In the genomic region with DNA sequence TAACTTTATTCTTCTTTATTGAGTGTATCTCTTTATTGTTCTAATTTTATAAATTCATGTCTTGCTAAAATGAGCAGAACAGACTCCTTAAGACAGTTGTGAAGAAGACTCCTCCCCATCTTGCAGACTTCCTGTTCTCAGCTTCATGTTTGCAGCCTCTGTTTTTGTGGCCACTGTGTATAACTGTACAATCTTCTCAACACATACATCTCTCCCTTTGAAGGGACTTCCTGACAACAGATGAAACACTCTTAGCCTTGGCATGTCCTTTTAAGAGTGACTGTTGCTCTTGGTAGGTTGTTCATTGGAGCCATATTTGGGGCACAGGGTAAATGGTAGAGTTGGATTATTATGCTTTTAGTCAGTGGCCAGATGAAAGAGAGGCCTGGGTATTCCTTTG, we compare ENCODE assay signal across 17 mouse cellular contexts. TPM values are rescaled to one million over a fixed set of nuclear protein-coding genes. Genes with fewer than 3 reads are reported as not detected.
DNase-seq lines count a peak whose midpoint lies in the region; ATAC-seq and TF ChIP-seq lines count a peak whose summit lies in the region.
"Had no signal": no experiment of that assay in that cellular context is flagged by ENCODE, and none has a peak within 500 bp of the region (broad histone marks: within the 10 kb centered on the region; RNA-seq: fewer than 3 reads in every experiment).

No protein-coding gene starts in this region.

- H3K9ac ChIP-seq in heart, embryonic 16.5 days (ENCODE audit: low read length): no peak overlapping the region
- H3K9ac ChIP-seq: heart, embryonic 15.5 days; midbrain, embryonic 12.5 days; neural tube, embryonic 12.5 days had no signal

- 0 out of 2 replicates have a peak overlapping the region, but pooled peaks have one; percentile 3 for H3K27ac ChIP-seq in heart, embryonic 16.5 days (ENCODE audit: low read length)
- H3K27ac ChIP-seq in thymus, adult 2 months (ENCODE audit: control insufficient read depth, insufficient read depth, low read length): peak overlapping the region; percentile 91; the same call in 1 of the 2 replicates
- H3K27ac ChIP-seq: hindbrain, postnatal 0 days; midbrain, embryonic 12.5 days; neural tube, embryonic 12.5 days had no signal

- H3K36me3 ChIP-seq in heart, embryonic 16.5 days (ENCODE audit: control insufficient read depth, insufficient read depth): no peaks in the 10 kb centered on the region
- H3K36me3 ChIP-seq in thymus, adult 2 months (ENCODE audit: control insufficient read depth, insufficient read depth, low read length): peaks cover 8% of the 10 kb centered on the region; the same call in 1 of the 2 replicates
- H3K36me3 ChIP-seq: heart, embryonic 15.5 days; midbrain, embryonic 12.5 days had no signal

- no peak overlapping the region for H3K4me3 ChIP-seq in heart, embryonic 16.5 days (ENCODE audit: low read length)
- H3K4me3 ChIP-seq in thymus, adult 2 months (ENCODE audit: control insufficient read depth, insufficient read depth, low read length): no peak overlapping the region
- H3K4me3 ChIP-seq: heart, embryonic 15.5 days; midbrain, embryonic 12.5 days; neural tube, embryonic 12.5 days had no signal

- no peak for DNase-seq in heart, postnatal 36 days
- no peak for DNase-seq in thymus, adult 2 months
- DNase-seq in thymus, postnatal 25 days: no peak
- no peak for DNase-seq in right cerebral cortex, postnatal 10 days (ENCODE audit: low spot score in 2 of 2)
- DNase-seq in urinary bladder, postnatal 10 days (ENCODE audit: low spot score): no peak
- no peak for DNase-seq in testis, postnatal 10 days (ENCODE audit: low spot score)
- DNase-seq: cerebellum, adult 11-12 months; kidney, postnatal 10 days; left cerebral cortex, postnatal 4 days; lung, adult 18-20 months had no signal

- no peaks in the 10 kb centered on the region for H3K9me3 ChIP-seq in heart, embryonic 16.5 days (replicated peaks; ENCODE audit: control insufficient read depth, low read length)
- H3K9me3 ChIP-seq: G1E; heart, embryonic 15.5 days; midbrain, embryonic 12.5 days; neural tube, embryonic 12.5 days had no signal

- intact Hi-C loops in heart, postnatal 36 days (cut with DNase I): no loop called here

- TF ChIP-seq CTCF in thymus, adult 2 months (IDR thresholded peaks at IDR 0.05; ENCODE audit: borderline replicate concordance, control insufficient read depth, extremely low read depth, insufficient read depth, low read length, poor library complexity): no peak

- no peak overlapping the region for H3K4me2 ChIP-seq in heart, embryonic 16.5 days (ENCODE audit: low read depth, low read length)
- H3K4me2 ChIP-seq: heart, embryonic 15.5 days; midbrain, embryonic 12.5 days; neural tube, embryonic 12.5 days had no signal

- peaks cover 58% of the 10 kb centered on the region for H3K4me1 ChIP-seq in heart, embryonic 16.5 days (ENCODE audit: control insufficient read depth, insufficient read depth, low read length)
- peaks cover 63% of the 10 kb centered on the region for H3K4me1 ChIP-seq in thymus, adult 2 months (replicated peaks; ENCODE audit: control insufficient read depth, insufficient read depth, low read length)

- ATAC-seq in heart, embryonic 16.5 days (replicated peaks; ENCODE audit: extremely low read depth, insufficient read depth, low FRiP score): no peak
- ATAC-seq in megakaryocyte progenitor cell, adult 5-6 weeks (replicated peaks; ENCODE audit: poor library complexity): peak; percentile 25
- ATAC-seq: hindbrain, postnatal 0 days had no signal

- no peak for TF ChIP-seq POLR2A in thymus, adult 2 months (IDR thresholded peaks at IDR 0.05; ENCODE audit: control insufficient read depth, extremely low read depth, insufficient read depth, low read length, poor library complexity)

- no peaks in the 10 kb centered on the region for H3K27me3 ChIP-seq in heart, embryonic 16.5 days (ENCODE audit: control insufficient read depth, insufficient read depth, low read length)
- H3K27me3 ChIP-seq in thymus, adult 2 months (ENCODE audit: control insufficient read depth, insufficient read depth, low read length): no peaks in the 10 kb centered on the region
- H3K27me3 ChIP-seq: heart, embryonic 15.5 days; midbrain, embryonic 12.5 days; neural tube, embryonic 12.5 days had no signal

RNA-seq across cellular contexts. Expression of a gene that starts 20.6 kb away (rescaled TPM):
- polyA plus RNA-seq in heart, embryonic 16.5 days (2015; fragmentation: Nextera tagmentation; extraction: Ambion mirVana): 27.6 and 31.2 TPM in 2 replicates
- 10 to 100 TPM; 13.6 to 15.3 TPM for total RNA-seq in heart, postnatal 36 days (2021)
- polyA plus RNA-seq in thymus, adult 2 months (2012; rRNA removed): 106 and 122 TPM in 2 replicates
- total RNA-seq in megakaryocyte progenitor cell, adult 5-6 weeks (2015): 5.4 and 9.8 TPM in 2 replicates
- total RNA-seq in megakaryocyte progenitor cell, adult 5-6 weeks (2017): 14.5 and 15.8 TPM in 2 replicates
